Mouse (Mus musculus) adrenal gland, postnatal 14 days (tissue): ENCODE data around the gene Afmid. TPM values are rescaled to one million over a fixed set of nuclear protein-coding genes. Genes with fewer than 3 reads are reported as not detected.
"Not testable (repeated sequence)": the region's sequence is repeated elsewhere in the genome, so short reads cannot be mapped to it uniquely, and the experiment has no call there.

Experiments
- DNase-seq: peaks from one replicate; pipeline ENCODE4 v3.0.0; 2021; ENCODE audit warnings: mixed read lengths
- total RNA-seq: library from RNA; stranded (reverse); gene quantifications from 2 replicates; pipeline ENCODE4 v1.2.3, GENCODE M21; 2021

The Afmid gene
- total RNA-seq, 1 experiment from 2014 or later: 16.4 TPM

DNA sequence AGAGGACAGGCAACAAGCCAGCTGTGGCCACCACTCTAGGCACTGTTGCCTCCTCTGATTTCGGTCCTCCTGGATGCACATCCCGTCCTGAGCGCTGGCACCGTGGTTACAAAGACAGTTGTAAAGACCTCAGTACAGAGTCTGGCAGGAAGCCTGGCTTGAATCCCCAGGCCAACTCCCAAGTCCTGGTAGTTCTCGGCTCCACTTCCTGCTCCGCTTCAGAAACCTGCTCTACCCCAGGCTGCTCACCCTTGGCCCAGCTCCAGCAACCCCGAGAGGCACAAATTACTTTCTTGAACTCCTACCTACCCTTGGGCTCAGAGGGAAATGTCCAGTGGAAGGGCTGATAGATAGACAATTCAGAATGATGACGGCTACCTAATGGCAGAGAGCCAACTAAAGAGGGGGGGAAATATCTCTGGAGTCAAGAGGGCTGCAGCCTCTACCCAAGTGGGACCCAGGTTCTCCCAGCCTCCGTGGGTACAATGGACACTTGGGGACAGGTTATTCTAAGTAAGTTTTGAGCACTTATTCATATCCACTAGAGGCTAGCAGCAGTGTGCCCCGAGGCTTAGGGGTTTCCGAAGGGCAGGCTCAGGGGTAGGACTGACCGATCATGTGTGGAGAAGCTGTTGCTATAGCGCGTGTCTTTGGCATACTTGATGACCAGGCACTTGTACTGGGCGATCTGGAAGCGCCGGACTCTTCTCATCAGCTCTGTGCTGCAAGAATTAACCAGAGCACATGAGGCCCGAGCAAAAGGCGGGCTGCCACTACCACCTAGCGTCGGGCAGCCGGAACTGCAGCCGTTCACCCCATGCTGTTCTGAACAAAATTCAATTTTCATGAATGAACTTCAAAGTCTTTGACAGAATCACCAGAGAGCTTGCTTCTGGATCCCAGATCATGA is 1.4 kb upstream of the Afmid start:
- peak; percentile 87 for DNase-seq

- DNase-seq: peak; percentile 47
Measured at GRCm38 (mm10) chr11:117826164-117826563, 440 bp downstream of the Afmid start.

GRCm38 (mm10) chr11:117826916-117827315 is 1.2 kb downstream of the Afmid start:
- DNase-seq: no peak

DNA sequence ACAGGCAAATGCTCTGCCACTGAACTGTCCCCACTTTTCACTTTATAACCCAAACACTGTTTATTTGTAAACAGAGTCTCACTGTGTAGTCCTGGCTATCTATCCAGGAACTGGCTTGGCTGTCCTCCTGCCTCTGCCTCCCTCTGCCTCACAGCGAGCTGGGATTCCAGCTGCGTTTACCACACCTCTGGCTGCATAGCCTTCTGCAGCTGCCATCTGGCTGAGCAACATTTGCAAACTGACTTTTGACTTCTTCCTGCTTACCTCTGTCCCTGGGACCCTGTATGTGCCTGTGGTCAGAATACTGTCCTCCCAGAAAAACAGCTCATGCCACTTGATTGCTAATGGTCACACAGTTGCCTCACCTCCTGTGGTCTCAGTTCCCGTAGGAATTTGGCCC is 1.7 kb downstream of the Afmid start:
- DNase-seq: peak; percentile 3

GRCm38 (mm10) chr11:117828149-117828887 is 2.6 kb downstream of the Afmid start:
- peak; percentile 59 for DNase-seq

- DNase-seq: peak; percentile 70
Measured at GRCm38 (mm10) chr11:117828888-117829604, 3.3 kb downstream of the Afmid start.

DNA sequence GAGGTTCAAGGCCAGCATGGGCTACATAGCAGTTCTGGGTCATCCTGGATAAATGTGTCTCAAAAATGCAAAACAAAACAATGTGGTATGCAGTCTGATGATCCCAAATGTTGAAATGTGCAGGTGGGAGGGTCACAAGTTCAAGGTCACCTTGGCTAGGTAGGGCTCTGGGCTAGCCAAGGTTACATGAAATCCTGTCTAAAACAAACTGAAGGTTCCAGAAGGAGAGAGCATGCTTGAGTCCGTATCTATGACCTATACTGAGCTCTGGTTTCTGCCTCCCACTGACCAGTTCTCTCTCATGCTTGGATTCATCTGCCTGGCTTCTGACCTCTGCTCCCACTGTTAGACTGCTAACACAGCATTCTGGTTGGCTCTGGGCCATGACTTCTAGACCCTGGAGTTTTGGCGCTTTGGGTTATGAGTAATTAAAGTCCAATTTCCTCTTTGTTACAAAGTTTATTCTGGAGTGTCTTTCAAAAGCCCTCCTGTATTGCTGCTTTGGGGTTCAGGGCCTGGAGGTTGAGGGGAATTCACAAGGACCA is 4.0 kb downstream of the Afmid start:
- DNase-seq: peak; percentile 75

DNA sequence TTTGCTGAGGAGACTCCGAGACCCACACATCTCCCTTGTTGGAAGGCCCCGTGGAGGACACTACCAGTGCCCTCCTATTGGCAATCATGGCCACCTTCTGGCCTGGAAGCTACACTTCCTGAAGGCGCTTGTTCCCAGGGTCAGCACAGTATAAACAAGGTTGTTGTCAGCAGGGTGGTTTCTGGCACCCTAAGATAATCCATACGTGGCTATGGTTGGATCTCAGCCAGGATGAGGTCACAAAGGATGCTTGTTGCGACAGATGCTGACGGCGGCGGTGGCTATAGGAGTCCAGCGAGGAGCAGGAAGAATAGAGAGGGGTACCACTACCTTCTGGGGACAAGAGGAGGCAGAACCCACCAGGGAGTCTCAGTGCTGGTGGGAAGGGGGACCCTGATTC is 4.7 kb downstream of the Afmid start:
- no peak for DNase-seq

- DNase-seq: peak; percentile 86
Measured at GRCm38 (mm10) chr11:117832086-117832969, 6.6 kb downstream of the Afmid start.

DNA sequence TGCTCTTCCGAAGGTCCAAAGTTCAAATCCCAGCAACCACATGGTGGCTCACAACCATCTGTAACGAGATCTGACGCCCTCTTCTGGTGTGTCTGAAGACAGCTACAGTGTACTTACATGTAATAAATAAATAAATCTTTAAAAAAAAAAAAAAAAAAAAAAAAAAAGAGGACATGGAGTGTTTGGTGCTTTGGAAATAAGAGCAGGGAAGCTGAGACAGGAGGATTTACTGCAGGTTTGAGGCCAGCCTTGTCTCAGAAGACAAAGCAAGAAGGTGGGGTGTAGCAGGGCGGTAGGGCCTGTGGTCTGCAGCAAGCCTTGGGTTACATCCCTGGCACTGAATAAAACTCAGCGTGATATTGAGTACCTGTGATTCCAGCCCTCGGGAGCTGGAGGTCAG is 7.8 kb downstream of the Afmid start:
- DNase-seq: not testable (repeated sequence)

DNA sequence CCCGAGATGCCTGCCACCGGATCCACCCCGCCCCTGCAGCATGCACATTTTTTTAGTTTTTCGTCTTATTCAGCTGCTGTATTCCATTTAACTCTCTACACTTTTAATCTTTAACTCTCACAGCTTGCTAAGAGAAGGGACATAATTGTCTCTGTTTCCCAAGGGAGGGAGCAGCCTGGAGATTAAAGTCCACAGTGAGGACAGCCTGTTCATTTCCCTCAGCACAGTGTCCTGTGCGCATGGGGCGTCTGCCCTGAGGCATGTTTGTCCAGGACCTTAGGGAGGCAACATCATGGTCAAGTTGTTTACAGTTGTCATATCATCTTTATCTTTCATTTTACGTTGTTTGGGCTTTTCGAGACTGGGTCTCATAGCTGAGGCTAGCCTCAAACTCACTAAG is 8.4 kb downstream of the Afmid start:
- DNase-seq: no peak

- DNase-seq: peak; percentile 50
Measured at GRCm38 (mm10) chr11:117836306-117836705, 10.6 kb downstream of the Afmid start.

DNA sequence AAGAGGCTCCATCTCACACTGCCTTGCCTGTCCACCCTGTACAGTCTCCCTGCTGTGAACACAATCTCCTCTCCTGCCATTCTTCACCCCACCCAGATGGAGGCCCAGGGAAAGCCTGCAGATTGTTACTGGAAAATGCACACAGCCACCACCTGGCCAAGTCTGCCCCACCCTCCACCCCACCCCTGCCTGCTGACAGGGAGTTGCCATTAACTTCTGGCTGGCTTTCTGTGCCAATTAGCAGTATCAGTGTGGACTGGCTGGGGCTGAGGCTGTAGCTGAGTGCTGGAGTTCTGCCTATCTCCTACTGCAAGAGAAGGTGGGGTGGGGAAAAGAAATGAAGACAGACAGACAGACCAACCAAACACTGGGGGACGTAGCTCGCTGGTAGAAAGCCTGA is 12.8 kb downstream of the Afmid start:
- no peak for DNase-seq

- no peak for DNase-seq
Measured at GRCm38 (mm10) chr11:117839021-117839420, 13.3 kb downstream of the Afmid start.

- peak; percentile 58 for DNase-seq
Measured at GRCm38 (mm10) chr11:117840910-117841309, 15.2 kb downstream of the Afmid start.

- DNase-seq: no peak
Measured at GRCm38 (mm10) chr11:117843434-117843833, 17.7 kb downstream of the Afmid start.

GRCm38 (mm10) chr11:117844997-117845396 is 19.3 kb downstream of the Afmid start:
- DNase-seq: no peak

- DNase-seq: no peak
Measured at GRCm38 (mm10) chr11:117845651-117846050, 19.9 kb downstream of the Afmid start.

DNA sequence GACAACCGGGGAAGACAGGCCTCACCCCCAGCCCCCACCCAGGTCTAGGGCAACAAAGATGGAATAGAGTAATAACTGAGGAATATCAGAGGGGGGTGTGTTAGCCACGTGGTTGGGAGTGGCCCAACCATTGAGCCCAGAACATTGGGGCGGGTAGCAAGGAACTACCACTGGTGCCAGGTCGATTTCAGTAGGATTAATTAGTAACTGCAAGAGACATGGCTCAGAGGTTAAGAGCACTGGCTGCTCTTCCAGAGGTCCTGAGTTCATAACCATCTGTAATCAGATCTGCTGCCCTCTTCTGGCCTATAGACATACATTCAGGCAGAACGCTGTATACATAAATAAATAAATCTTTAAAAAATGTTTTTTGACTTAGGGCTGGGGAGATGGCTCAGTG is 20.9 kb downstream of the Afmid start:
- DNase-seq: no peak

DNA sequence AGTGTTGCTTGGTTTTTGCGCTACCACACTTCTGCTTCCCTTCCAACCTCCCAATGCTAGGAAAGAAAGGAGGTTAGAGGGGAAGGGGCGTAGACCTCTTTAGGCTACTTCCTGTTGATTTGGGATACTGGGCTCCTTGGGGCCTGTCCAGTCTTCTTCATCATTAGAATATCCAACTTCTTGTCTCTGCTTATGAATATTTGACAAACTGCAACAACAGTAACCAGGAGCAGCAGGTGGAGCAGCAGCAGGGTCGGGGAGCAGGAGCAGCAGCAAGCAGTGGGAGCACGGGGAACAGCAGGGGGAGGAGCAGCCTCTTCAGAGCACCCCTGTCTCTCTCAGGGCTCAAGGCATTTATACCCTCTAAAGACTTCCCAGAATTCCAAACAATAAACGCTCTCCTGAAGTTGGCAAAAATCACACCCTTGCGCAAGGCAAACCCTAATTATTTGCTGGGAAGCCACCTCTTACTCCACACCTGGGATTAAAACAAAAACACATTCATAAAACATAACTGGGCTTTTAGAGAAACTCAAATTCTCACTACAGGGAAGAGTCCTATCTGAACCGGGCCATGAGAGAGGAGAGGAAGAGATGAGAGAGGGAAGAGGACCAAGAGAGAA is 22.0 kb downstream of the Afmid start:
- DNase-seq: no peak
